Mouse (Mus musculus) myocyte (in vitro differentiated cells): ENCODE results near the gene Tuba1b. TPM values are rescaled to one million over a fixed set of nuclear protein-coding genes. Genes with fewer than 3 reads are reported as not detected.

Experiments
- H3K27me3 ChIP-seq: one replicate; pipeline ENCODE4 v1.6.1; 2011; ENCODE audit not compliant: control insufficient read depth, insufficient read depth, insufficient read length
- H3K36me3 ChIP-seq: one replicate; pipeline ENCODE4 v1.6.1; 2011; ENCODE audit not compliant: control insufficient read depth, insufficient read depth
- H3K4me2 ChIP-seq: one replicate; pipeline ENCODE4 v1.6.1; 2011; ENCODE audit warnings: low read depth, control low read depth
- H3K4me3 ChIP-seq: one replicate; pipeline ENCODE4 v1.5.1; 2011; ENCODE audit warnings: mild to moderate bottlenecking, control low read depth, moderate library complexity
- H3K79me2 ChIP-seq: one replicate; pipeline ENCODE4 v1.6.1; 2011; ENCODE audit not compliant: control insufficient read depth, insufficient read depth
- H3ac ChIP-seq: one replicate; pipeline ENCODE4 v1.6.1; 2011; ENCODE audit not compliant: control insufficient read depth, insufficient read length
- CEBPB ChIP-seq: IDR thresholded peaks from 2 replicates; pipeline ENCODE4 v1.6.1; 2011; ENCODE audit warnings: mild to moderate bottlenecking, moderate library complexity; ENCODE audit not compliant: poor library complexity, insufficient read depth, severe bottlenecking
- E2F4 ChIP-seq: IDR thresholded peaks from one replicate; pipeline ENCODE4 v1.6.1; 2011; ENCODE audit warnings: mild to moderate bottlenecking, control low read depth, moderate library complexity; ENCODE audit not compliant: insufficient read depth
- MAX ChIP-seq: IDR thresholded peaks from one replicate; pipeline ENCODE4 v1.6.1; 2011; ENCODE audit warnings: low read depth, mild to moderate bottlenecking, control low read depth
- MYOD1 ChIP-seq, 3 experiments: IDR thresholded peaks; one replicate each; pipeline ENCODE4 v1.6.1; 2011; ENCODE audit warnings: control low read depth in 2 of 3, low read depth in 2 of 3, mild to moderate bottlenecking in 2 of 3, moderate library complexity in 1 of 3; ENCODE audit not compliant: insufficient read length in 2 of 3, control insufficient read depth in 1 of 3
- MYOG ChIP-seq, 3 experiments: IDR thresholded peaks; one replicate each; pipeline ENCODE4 v1.6.1; 2011; ENCODE audit warnings: control low read depth in 2 of 3, low read depth in 2 of 3, mild to moderate bottlenecking in 2 of 3; ENCODE audit not compliant: insufficient read length in 2 of 3, control insufficient read depth in 1 of 3, insufficient read depth in 1 of 3
- POLR2A ChIP-seq: IDR thresholded peaks from one replicate; pipeline ENCODE4 v1.6.1; 2011; ENCODE audit warnings: low read depth, mild to moderate bottlenecking, control low read depth, moderate library complexity; ENCODE audit not compliant: insufficient read length
- POLR2AphosphoS2 ChIP-seq: IDR thresholded peaks from one replicate; pipeline ENCODE4 v1.6.1; 2011; ENCODE audit warnings: low read depth, control low read depth; ENCODE audit not compliant: insufficient read length
- REST ChIP-seq: IDR thresholded peaks from one replicate; pipeline ENCODE4 v1.6.1; 2011; ENCODE audit warnings: mild to moderate bottlenecking, control low read depth, moderate library complexity; ENCODE audit not compliant: insufficient read depth, insufficient read length
- SRF ChIP-seq: IDR thresholded peaks from one replicate; pipeline ENCODE4 v1.6.1; 2011; ENCODE audit warnings: low read depth; ENCODE audit not compliant: control insufficient read depth, insufficient read length
- TCF12 ChIP-seq: IDR thresholded peaks from one replicate; pipeline ENCODE4 v1.6.1; 2011; ENCODE audit warnings: mild to moderate bottlenecking, control low read depth; ENCODE audit not compliant: poor library complexity, insufficient read depth, severe bottlenecking
- TCF3 ChIP-seq: IDR thresholded peaks from one replicate; pipeline ENCODE4 v1.6.1; 2011; ENCODE audit warnings: low read depth, control low read depth; ENCODE audit not compliant: insufficient read length
- USF1 ChIP-seq: IDR thresholded peaks from one replicate; pipeline ENCODE4 v1.6.1; 2011; ENCODE audit warnings: low read depth, mild to moderate bottlenecking, control low read depth, moderate library complexity
- polyA plus RNA-seq: library from polyadenylated mRNA; unstranded; fragments of >200 nt; fragmentation: generic; extraction: Trizol; gene quantifications from one replicate; pipeline ENCODE4 v1.2.1, GENCODE M21; 2012; ENCODE audit warnings: missing spikeins

The Tuba1b gene
- polyA plus RNA-seq, 1 experiment, result 2,204 TPM

DNA sequence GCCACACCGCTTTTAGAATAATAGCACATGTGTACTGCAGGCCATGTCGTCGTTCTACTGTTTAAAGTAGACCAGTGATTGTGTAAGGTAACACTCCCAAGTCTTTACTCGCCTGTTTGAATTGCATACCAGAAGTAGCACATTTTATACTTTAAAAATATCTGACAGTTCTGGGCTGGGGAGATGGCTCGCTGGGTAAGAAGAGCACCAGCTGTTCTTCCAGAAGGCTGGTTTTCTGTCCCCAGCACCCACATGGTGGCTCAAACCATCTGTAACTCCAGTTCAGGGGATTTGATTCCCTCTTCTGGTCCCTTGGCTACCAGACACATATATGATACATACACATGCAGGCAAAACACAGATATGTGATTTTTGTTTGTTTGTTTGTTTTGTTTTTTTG lies 23.1 kb upstream of the Tuba1b start:
- Histone ChIP-seq H3K79me2 (peaks cover 8% of the 10 kb centered on the region), H3K4me2 (no peak overlapping the region), H3K36me3 (no peaks in the 10 kb centered on the region), H3K27me3 (no peaks in the 10 kb centered on the region), H3K4me3 (no peak overlapping the region), H3ac (no peak overlapping the region)
- TF ChIP-seq MYOD1 (IDR thresholded peaks at IDR 0.05; ENCODE audit: control insufficient read depth in 1 of 3, insufficient read length in 2 of 3, low read depth in 2 of 3) (peak in 2 of 3 experiments; percentile 35 to 45), SRF (no peak), POLR2A (no peak), MYOG (IDR thresholded peaks at IDR 0.05; ENCODE audit: control insufficient read depth in 1 of 3, insufficient read depth in 1 of 3, insufficient read length in 2 of 3, low read depth in 2 of 3) (peak in 2 of 3 experiments; percentile 33 to 67)

GRCm38 (mm10) chr15:98956000-98956399 lies 21.6 kb upstream of the Tuba1b start:
- no peak for TF ChIP-seq REST
- TF ChIP-seq USF1, result no peak
- TF ChIP-seq TCF3, result no peak
- no peak for TF ChIP-seq E2F4
- no peak for TF ChIP-seq TCF12
- no peak for TF ChIP-seq POLR2AphosphoS2
- TF ChIP-seq MYOG (IDR thresholded peaks at IDR 0.05; ENCODE audit: control insufficient read depth in 1 of 3, insufficient read depth in 1 of 3, insufficient read length in 2 of 3, low read depth in 2 of 3), result no peak
- no peak for TF ChIP-seq SRF
- TF ChIP-seq CEBPB, result no peak
- no peak for TF ChIP-seq MAX
- TF ChIP-seq MYOD1 (IDR thresholded peaks at IDR 0.05; ENCODE audit: control insufficient read depth in 1 of 3, insufficient read length in 2 of 3, low read depth in 2 of 3), result no peak
- TF ChIP-seq POLR2A, result no peak

GRCm38 (mm10) chr15:98955324-98955723 lies 21.0 kb upstream of the Tuba1b start:
- peak overlapping the region; percentile 84 for H3K4me2 ChIP-seq
- TF ChIP-seq E2F4 (no peak), TCF3 (no peak), USF1 (no peak), MYOD1 (IDR thresholded peaks at IDR 0.05; ENCODE audit: control insufficient read depth in 1 of 3, insufficient read length in 2 of 3, low read depth in 2 of 3) (no peak), TCF12 (no peak), CEBPB (no peak), SRF (no peak), POLR2A (no peak), POLR2AphosphoS2 (no peak), MYOG (IDR thresholded peaks at IDR 0.05; ENCODE audit: control insufficient read depth in 1 of 3, insufficient read depth in 1 of 3, insufficient read length in 2 of 3, low read depth in 2 of 3) (no peak), MAX (no peak), REST (no peak)

More at GRCm38 (mm10) chr15:98956000-98956399, 21.6 kb upstream of the Tuba1b start:
- H3ac ChIP-seq, result no peak overlapping the region
- no peaks in the 10 kb centered on the region for H3K27me3 ChIP-seq
- H3K4me3 ChIP-seq, result no peak overlapping the region
- no peak overlapping the region for H3K4me2 ChIP-seq
- H3K36me3 ChIP-seq, result peaks cover 11% of the 10 kb centered on the region
- peaks cover 23% of the 10 kb centered on the region for H3K79me2 ChIP-seq

DNA sequence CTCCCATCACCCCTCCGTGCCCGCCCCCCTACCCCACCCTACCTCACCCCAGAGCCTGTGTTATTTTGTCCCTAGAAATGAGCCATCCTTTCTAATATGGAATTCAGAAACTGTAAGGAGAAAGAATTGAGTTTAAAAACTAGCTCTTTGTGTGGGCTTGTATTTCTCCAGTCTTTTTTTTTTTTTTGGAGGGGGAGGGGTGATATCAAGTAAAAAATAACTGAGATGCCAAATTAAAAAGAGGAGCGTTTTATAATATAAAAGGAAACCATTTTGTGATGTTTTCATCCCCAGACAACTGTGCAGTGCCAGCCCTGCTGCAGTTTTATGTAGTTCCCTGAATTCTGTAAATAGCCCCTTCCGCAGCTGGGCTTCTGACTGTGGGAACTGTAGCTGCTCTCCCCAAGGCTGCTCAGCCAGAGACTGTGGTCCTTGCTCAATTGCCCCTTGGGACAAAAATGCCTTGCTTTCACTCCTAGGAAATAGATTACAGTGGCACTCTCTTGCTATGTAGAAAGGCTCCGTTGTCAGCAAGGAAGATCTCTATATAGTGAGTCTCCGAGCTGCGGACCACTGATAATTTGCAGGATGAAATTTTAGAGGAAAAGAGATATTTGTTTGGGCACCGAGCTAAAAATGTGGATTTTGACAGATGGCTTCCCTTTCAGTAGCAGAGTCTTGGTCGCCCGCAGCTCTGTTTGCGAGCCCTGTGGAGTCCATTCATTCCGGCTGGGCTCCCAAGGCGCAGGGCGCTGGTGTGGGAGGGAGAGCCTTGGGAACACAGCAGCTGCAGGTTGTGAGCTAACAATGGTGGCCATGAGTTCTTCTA lies 20.3 kb upstream of the Tuba1b start:
- H3K4me2 ChIP-seq, result peak overlapping the region; percentile 84
- TF ChIP-seq USF1 (no peak), POLR2AphosphoS2 (no peak), MYOG (IDR thresholded peaks at IDR 0.05; ENCODE audit: control insufficient read depth in 1 of 3, insufficient read depth in 1 of 3, insufficient read length in 2 of 3, low read depth in 2 of 3) (peak in 2 of 3 experiments; percentile 8 to 41), TCF3 (no peak), MYOD1 (IDR thresholded peaks at IDR 0.05; ENCODE audit: control insufficient read depth in 1 of 3, insufficient read length in 2 of 3, low read depth in 2 of 3) (peak in 2 of 3 experiments; percentile 32 to 54)
- peaks cover 16% of the 10 kb centered on the region for H3K36me3 ChIP-seq
- peaks cover 24% of the 10 kb centered on the region for H3K79me2 ChIP-seq
- H3K27me3 ChIP-seq, result no peaks in the 10 kb centered on the region
- H3ac ChIP-seq, result no peak overlapping the region
- H3K4me3 ChIP-seq, result peak overlapping the region; percentile 97

More at GRCm38 (mm10) chr15:98955324-98955723, 21.0 kb upstream of the Tuba1b start:
- Histone ChIP-seq H3K79me2 (peaks cover 24% of the 10 kb centered on the region), H3K4me3 (no peak overlapping the region), H3K36me3 (peaks cover 13% of the 10 kb centered on the region), H3K27me3 (no peaks in the 10 kb centered on the region), H3ac (no peak overlapping the region)
